Mouse (Mus musculus) brain, adult 2 months (tissue): ENCODE data around the gene Fbxl22.
A peak's percentile ranks its signal among the peaks of the same experiment; 100 is the strongest.

Experiments
- DNase-seq: peaks from one replicate; pipeline ENCODE4 v3.0.0; 2011; ENCODE audit warnings: low read depth, low spot score

Fbxl22 gene

DNA sequence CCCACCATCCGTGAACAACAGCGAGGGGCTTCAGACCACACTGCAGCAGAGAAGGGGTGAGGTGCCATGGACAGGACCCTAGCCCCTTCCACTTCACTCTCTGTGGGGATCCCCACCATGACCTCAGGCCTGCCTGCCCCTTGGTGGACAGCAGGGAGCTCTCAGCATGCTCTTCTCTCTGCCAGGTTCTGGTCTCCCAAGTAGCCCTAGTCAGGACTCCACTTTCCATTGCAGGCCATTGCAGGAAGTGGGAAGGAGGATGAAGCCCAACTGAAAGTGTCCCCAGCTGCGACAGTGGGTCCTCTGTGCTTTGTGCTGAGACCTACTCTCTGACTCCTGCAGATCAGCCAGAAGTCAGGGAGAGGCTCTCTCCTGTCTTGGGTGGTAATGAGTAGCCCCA, 6.7 kb downstream of the Fbxl22 start:
- DNase-seq = no peak

DNA sequence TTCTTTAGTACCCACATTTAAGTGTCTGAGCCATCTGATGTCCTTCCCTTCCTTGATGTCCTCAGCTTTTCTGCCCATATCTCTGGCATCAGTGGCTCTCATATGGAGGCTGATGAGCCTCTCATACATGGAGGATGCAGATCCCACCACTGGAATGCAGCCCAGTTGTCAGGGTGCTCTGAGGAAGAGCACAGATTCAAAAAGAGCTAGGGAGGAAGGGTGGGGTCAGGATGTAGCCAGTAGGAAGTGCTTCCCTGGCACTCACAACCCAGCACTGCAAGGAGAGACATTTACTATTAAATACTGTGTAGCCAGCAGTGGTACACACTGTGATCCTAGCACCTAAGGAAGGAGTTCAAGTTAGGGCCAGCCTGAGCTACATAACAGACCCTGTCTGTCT, 8.0 kb downstream of the Fbxl22 start:
- no peak for DNase-seq

DNA sequence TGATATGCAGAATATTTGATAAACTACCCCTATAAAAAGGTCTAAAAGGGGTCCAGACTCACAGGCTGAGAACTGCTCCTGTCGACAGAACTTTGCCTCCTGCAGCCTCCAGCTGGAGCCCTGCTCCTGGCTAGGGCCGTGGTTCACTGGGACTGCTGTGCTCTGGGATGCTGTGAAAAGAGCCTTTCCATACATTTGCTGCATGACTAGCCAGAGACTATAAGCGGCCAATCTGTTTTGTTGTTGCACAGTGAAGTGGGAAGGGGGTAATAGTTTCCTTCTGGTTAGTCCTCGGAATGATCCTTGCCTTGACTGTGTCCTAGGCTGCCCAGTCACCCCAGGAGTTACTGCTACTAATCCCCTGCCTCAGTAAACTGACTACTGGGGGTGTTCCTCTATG, 8.4 kb downstream of the Fbxl22 start:
- no peak for DNase-seq

DNA sequence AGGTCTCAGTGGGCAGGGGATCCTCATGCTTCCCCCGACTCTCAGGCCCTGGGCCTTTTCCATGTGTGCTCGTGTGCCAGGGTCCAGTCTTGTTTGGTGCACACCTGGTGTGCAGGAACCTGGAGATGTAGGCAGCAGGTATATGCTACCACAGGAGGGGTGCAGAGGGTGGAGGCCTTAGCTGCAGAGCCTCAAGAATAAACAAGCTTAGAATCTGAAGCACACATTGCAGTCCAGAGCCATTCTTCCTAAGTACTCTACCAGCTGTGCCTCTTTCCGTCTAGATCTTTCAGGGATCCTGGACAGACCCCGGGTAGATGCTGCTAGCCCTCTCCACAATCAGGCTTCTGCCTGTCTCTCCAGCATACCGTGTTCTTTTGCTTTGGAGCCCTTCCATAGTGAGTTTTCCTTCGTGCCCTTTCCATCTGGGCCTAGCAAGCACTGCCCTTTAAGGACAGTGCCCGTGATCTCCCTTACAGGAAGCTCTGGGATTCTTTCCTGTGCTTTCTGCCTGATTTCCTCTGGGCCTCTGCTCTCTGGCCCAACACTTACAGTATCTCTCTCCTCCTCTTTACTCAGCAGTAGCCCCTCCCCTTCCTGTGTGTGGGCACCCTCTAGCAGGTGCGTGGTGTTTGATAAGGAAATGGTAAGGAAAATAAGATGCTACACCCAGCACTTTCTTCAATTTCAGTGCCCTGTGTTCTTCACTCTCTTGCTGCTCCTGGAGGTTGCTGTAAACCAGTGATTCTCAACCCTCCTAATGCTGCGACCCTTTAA, 9.1 kb downstream of the Fbxl22 start:
- DNase-seq = peak; percentile 58

DNA sequence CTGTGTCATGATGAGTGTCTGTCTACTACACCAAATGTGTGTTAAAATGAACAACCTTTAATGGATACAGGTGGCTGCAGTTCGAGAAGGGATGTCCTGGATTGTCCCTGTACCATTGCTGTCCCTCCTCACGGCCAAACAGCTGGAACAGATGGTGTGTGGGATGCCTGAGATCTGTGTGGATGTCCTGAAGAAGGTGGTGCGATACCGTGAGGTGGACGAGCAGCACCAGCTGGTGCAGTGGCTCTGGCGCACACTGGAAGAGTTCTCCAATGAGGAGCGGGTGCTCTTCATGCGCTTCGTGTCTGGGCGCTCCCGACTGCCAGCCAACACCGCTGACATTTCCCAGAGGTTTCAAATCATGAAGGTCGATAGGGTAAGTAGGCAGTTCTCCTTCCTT, 9.9 kb downstream of the Fbxl22 start:
- DNase-seq = peak; percentile 85

DNA sequence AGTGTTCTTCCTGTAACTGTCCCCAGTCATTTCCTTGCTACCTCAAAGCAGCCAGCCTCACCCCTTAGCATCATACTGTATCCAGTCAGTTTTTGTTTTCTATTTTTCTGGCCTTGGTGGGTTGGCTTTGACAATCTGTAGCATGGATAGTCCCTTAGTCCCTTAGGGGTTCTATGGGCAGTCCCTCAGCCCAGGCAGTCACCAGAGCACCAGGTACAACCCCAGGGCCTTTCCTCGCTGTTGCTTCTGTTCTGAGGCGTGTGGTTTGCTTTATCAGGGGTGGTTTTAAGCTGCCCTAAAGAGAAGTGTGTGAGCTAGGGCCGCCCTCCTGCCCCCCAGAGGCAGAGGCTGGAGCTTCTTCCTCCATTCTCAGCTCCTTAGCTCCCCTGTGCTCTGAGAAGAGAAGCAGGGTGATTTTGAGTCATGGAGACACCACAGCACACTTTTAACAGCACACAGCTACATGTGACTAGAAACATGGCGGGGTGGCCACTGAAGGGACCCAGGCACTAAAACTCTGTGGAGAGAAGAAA, 10.4 kb downstream of the Fbxl22 start:
- DNase-seq = no peak

DNA sequence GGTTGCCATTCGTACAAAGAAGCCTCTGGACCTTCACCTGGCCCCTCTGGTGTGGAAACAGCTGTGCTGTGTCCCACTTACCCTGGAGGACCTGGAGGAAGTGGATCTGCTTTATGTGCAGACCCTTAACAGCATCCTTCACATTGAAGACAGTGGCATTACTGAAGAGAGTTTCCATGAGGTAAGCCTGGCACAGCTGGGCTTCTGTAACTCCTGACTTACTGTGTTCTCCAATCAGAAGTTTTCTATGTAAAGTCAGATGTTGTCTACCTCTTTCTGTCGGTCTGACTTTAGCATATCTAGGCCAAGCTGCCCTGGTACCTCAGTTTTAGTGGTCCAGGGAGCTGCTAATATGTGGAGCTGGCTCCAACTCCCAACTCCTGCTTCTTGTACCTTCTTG, 13.1 kb downstream of the Fbxl22 start:
- no peak for DNase-seq

DNA sequence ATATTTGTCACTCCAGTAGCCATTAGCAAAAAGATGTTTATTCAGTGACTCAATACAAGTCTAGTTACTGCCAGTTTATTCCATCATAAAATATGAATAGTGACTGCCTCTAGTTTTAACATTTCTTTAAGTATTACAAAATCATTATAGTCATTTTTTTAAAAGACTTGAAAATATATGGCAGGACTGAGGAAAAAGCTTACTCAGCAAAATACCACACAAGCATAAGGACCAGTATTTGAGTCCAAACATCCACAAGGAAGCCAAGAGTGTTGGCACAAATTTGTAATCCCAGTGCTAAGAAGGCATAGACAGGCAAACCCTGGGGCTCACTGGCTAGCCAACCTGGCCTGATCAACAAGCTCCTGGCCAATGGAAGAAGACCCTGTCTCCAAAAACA, 20.4 kb downstream of the Fbxl22 start:
- no peak for DNase-seq

DNA sequence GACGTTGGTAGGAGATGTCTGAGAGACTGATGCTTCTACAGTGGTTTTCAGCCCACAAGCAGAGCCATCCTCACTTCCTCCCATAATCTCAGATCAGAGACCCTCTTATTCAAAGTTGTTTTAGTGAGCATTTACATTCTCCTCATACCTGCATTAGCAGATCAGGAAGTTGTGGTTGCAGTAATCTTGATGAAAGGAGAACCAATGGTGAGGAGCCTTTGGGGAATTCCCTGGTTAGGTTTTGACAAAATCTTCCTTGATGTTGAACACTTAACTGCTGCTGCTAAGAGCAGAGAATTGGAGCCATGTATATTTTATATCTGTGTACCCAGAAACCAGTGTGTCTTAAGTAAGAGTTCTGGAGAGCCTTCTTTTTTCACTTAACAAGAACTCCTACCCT, 22.0 kb downstream of the Fbxl22 start:
- DNase-seq = no peak

DNA sequence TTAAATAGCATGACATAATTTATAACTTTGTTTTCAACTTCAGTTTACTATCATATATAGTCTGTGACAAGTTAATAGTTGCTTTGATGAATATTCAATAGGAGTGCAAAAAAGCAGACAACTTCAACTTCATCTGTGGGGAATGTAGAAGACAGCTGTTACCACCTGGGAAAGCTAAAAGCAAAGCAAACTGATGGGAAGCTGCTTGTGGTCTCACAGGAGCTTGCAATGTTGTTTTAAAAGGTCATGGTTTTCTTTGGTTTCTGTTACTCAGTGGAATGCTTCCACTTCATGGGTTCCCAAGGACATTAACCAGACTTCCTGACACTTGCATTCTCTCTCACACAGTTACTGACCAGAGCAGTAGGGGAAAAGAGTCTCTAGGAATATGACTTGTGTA, 25.6 kb downstream of the Fbxl22 start:
- no peak for DNase-seq

DNA sequence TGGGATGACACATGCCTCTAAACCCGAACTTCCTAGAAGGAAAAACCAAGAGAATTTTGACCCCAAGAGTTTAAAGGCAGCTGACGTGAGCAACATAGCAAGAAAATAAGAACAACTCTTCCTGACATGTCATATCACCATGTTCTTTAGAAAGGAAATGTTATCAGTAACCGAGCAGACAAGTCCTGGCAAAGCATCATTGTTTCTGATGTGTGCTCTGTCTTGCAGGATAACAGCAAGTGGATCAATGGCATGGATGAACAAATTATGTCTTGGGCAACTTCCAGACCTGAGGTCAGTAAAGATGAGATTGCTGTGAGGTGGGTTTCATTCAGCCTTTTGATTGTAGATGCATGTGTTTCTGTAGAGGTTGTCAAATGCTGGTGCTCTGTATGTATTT, 31.0 kb downstream of the Fbxl22 start:
- no peak for DNase-seq

DNA sequence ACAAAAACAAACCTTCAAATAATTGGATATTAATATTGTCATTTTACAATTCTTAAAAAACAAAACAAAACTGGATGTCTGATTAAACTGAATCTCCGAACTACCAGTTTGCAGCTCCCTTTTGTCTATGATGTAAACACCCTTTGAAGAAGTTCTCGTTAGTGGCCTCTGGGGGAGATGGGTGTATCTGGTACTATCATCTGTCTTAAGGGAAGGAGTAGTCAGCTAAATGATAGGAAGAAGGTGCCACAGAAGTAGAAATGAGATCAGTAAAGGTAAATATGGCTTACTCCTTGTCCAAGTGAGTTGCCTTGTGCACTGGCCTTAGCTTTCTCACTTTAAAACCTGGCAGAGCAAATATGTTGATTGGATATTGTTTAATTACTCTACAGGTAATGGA, 36.6 kb downstream of the Fbxl22 start:
- no peak for DNase-seq

DNA sequence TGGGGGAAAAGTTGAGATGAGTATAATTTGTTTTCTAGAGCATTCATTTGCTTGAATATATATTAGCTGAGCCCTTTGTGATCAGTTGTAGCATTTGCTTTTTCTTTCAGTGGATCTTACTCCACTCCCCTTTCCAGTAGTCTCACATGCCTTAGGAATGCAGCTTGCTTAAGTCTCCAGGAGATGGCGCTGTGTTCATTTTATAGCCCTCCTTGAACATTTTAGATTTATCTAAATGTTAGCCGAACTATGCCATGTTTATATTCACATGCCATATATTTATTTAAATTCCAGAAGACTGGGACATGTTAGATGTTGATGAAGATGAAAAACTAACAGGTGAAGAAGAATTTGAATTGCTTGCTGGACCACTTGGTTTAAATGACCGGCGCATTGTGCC, 49.3 kb downstream of the Fbxl22 start:
- peak; percentile 72 for DNase-seq
